Mouse (Mus musculus) ovary, postnatal 14 days (tissue): Measurements from ENCODE around the gene Asgr1.

Experiments
- DNase-seq: peaks from one replicate; pipeline ENCODE4 v3.0.0; 2022; ENCODE audit warnings: low spot score

Asgr1 gene

GRCm38 (mm10) chr11:70026689-70027088, 27.2 kb upstream of the Asgr1 start:
- DNase-seq: no peak

GRCm38 (mm10) chr11:70027397-70027796, 26.5 kb upstream of the Asgr1 start:
- no peak for DNase-seq

GRCm38 (mm10) chr11:70028401-70029129, 25.3 kb upstream of the Asgr1 start:
- no peak for DNase-seq

- DNase-seq: peak; percentile 48
Observed at GRCm38 (mm10) chr11:70029130-70029801, 24.6 kb upstream of the Asgr1 start.

- no peak for DNase-seq
Observed at GRCm38 (mm10) chr11:70029829-70030550, 23.9 kb upstream of the Asgr1 start.

GRCm38 (mm10) chr11:70030651-70031320, 23.1 kb upstream of the Asgr1 start:
- DNase-seq: no peak

- DNase-seq: no peak
Observed at GRCm38 (mm10) chr11:70031321-70031670, 22.6 kb upstream of the Asgr1 start.

GRCm38 (mm10) chr11:70038174-70038573, 15.7 kb upstream of the Asgr1 start:
- DNase-seq: no peak

GRCm38 (mm10) chr11:70039631-70040030, 14.3 kb upstream of the Asgr1 start:
- DNase-seq: no peak

GRCm38 (mm10) chr11:70040184-70040583, 13.7 kb upstream of the Asgr1 start:
- no peak for DNase-seq

GRCm38 (mm10) chr11:70042309-70043085, 11.4 kb upstream of the Asgr1 start:
- no peak for DNase-seq

- no peak for DNase-seq
Observed at GRCm38 (mm10) chr11:70043665-70044064, 10.2 kb upstream of the Asgr1 start.

GRCm38 (mm10) chr11:70045435-70045834, 8.4 kb upstream of the Asgr1 start:
- no peak for DNase-seq

GRCm38 (mm10) chr11:70049366-70049765, 4.5 kb upstream of the Asgr1 start:
- DNase-seq: no peak

GRCm38 (mm10) chr11:70049816-70050215, 4.1 kb upstream of the Asgr1 start:
- no peak for DNase-seq

GRCm38 (mm10) chr11:70053156-70053555, 729 bp upstream of the Asgr1 start:
- no peak for DNase-seq

- DNase-seq: peak; percentile 84
Observed at GRCm38 (mm10) chr11:70055618-70056214, 1.8 kb downstream of the Asgr1 start.

- no peak for DNase-seq
Observed at GRCm38 (mm10) chr11:70057805-70058204, 3.9 kb downstream of the Asgr1 start.

- no peak for DNase-seq
Observed at GRCm38 (mm10) chr11:70059930-70060329, 6.0 kb downstream of the Asgr1 start.

GRCm38 (mm10) chr11:70063053-70063452, 9.2 kb downstream of the Asgr1 start:
- no peak for DNase-seq

- DNase-seq: no peak
Observed at GRCm38 (mm10) chr11:70066701-70067100, 12.8 kb downstream of the Asgr1 start.
